Mouse (Mus musculus): ENCODE results near the gene Nhsl2. TPM values are rescaled to one million over a fixed set of nuclear protein-coding genes. Genes with fewer than 3 reads are reported as not detected.

Gene Nhsl2
- polyA plus RNA-seq, 1 experiment from 2014 or later, result 4.9 TPM

DNA sequence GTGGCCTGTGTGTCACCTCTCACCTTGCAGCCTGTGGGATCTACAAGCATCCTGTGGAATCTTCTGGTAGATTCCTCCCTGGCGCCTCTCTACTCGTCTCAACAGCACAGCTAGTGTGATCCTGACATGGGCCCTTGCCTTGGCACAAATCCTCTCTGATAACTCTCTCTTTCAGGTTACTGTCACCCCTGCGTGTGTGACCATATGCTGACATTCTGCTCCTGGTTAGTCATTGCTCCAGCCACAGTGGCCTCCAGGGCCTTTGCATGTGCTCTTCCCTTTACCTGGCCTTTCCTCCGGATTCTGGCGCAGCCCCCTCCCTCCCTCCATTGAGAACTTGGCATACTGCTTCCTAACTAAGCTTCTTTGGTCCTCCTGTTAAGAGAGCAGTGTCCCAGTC is 84.2 kb downstream of the Nhsl2 start:
- Histone ChIP-seq H3K27me3 (replicated peaks; ENCODE audit: control insufficient read depth, insufficient read depth, low read length) (no peaks in the 10 kb centered on the region), H3K4me3 (replicated peaks; ENCODE audit: low read length) (no peak overlapping the region), H3K9me3 (ENCODE audit: control insufficient read depth, low read length) (no peaks in the 10 kb centered on the region), H3K27ac (ENCODE audit: low read length) (no peak overlapping the region), H3K4me1 (replicated peaks; ENCODE audit: control insufficient read depth, insufficient read depth, low read length) (no peaks in the 10 kb centered on the region), H3K4me2 (ENCODE audit: low read length) (no peak overlapping the region), H3K9ac (replicated peaks; ENCODE audit: low read depth, low read length) (no peak overlapping the region), H3K36me3 (ENCODE audit: control insufficient read depth, insufficient read depth) (no peaks in the 10 kb centered on the region)
- WGBS, result 96% methylated on average over 5 of the region's 5 CpGs
- ATAC-seq, result no peak

DNA sequence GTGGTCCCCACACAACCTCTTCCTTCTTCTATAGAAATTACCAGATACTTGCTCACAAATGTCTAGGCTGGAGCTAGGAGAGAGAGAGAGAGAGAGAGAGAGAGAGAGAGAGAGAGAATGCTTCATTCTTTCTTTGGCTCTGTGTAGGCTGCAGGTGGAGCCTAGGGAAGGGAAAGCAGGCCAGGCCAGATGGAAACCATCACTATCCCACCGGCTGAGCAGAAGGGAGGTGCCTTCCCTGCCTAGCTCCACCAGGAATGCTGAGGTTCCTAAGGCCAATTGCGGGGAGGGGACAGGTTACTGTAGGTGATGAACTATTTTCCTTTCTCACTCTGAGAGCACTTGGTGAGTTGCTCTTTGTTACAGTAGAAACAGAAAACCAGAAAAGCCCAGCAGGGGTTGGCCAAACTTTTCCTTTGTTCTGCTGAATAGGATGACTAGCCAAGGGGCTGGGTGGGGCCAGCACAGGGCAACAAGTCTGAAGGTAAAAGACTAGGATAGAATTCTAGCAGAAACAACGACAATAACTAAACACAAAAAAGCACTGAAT is 86.2 kb downstream of the Nhsl2 start:
- Histone ChIP-seq H3K4me1 (replicated peaks; ENCODE audit: control insufficient read depth, insufficient read depth, low read length) (no peaks in the 10 kb centered on the region), H3K4me3 (replicated peaks; ENCODE audit: low read length) (no peak overlapping the region), H3K36me3 (ENCODE audit: control insufficient read depth, insufficient read depth) (no peaks in the 10 kb centered on the region), H3K9ac (replicated peaks; ENCODE audit: low read depth, low read length) (no peak overlapping the region), H3K27ac (ENCODE audit: low read length) (no peak overlapping the region), H3K4me2 (ENCODE audit: low read length) (no peak overlapping the region), H3K27me3 (replicated peaks; ENCODE audit: control insufficient read depth, insufficient read depth, low read length) (no peaks in the 10 kb centered on the region), H3K9me3 (ENCODE audit: control insufficient read depth, low read length) (no peaks in the 10 kb centered on the region)
- 49% methylated on average over 3 of the region's 3 CpGs for WGBS
- no peak for ATAC-seq

DNA sequence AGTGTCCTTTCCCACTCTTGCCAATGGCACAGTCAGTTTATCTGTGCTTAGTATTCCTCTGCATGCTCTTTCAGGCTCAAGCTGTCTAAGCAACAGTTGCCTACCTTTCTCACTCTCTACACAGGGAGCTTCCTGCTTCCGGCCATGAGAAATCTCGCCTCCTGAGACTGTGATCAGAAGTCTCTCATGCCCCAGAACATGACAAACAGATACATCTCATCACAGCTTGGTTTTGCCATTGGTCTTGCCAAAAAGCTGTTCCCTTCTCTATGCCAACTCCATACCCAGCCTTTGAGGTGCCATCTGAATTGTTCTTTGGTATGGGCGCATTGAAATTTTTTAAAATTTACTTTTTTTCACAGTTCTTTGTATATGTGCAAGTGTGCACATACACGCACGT is 90.3 kb downstream of the Nhsl2 start:
- Histone ChIP-seq H3K9ac (replicated peaks; ENCODE audit: low read depth, low read length) (no peak overlapping the region), H3K4me1 (replicated peaks; ENCODE audit: control insufficient read depth, insufficient read depth, low read length) (peaks cover 2% of the 10 kb centered on the region; the same call in 1 of the 2 replicates), H3K4me2 (ENCODE audit: low read length) (no peak overlapping the region), H3K9me3 (ENCODE audit: control insufficient read depth, low read length) (no peaks in the 10 kb centered on the region), H3K27ac (ENCODE audit: low read length) (no peak overlapping the region), H3K27me3 (replicated peaks; ENCODE audit: control insufficient read depth, insufficient read depth, low read length) (no peaks in the 10 kb centered on the region), H3K4me3 (replicated peaks; ENCODE audit: low read length) (no peak overlapping the region), H3K36me3 (ENCODE audit: control insufficient read depth, insufficient read depth) (no peaks in the 10 kb centered on the region)
- 91% methylated on average over 5 of the region's 5 CpGs for WGBS
- no peak for ATAC-seq

DNA sequence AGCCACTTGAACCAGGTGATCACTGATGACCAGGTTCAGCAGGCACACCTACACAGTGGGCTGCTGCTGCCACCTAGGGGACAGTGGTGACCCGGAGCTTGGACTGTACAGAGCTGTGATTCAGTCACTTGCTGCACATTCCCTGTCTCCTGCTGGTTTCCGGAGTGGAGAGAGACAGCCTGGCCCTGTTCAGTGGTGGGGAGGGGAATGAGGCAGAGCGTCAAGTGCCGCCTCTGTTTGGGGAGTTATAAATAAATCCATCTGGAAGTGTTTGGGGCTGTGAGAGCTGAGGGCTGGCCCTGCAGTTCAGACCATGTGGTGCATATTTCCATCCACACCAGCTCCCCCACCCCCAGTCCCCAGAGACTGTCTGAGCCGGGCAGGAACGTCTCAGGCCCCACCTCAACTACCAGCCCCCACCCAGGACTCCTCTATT is 93.3 kb downstream of the Nhsl2 start:
- no peaks in the 10 kb centered on the region for H3K36me3 ChIP-seq (ENCODE audit: control insufficient read depth, insufficient read depth)
- H3K27ac ChIP-seq (ENCODE audit: low read length), result no peak overlapping the region
- H3K4me1 ChIP-seq (replicated peaks; ENCODE audit: control insufficient read depth, insufficient read depth, low read length), result peaks cover 2% of the 10 kb centered on the region; the same call in 1 of the 2 replicates
- H3K9ac ChIP-seq (replicated peaks; ENCODE audit: low read depth, low read length), result no peak overlapping the region
- H3K9me3 ChIP-seq (ENCODE audit: control insufficient read depth, low read length), result no peaks in the 10 kb centered on the region
- WGBS, result 17% methylated on average over 6 of the region's 6 CpGs
- no peak overlapping the region for H3K4me2 ChIP-seq (ENCODE audit: low read length)
- no peaks in the 10 kb centered on the region for H3K27me3 ChIP-seq (replicated peaks; ENCODE audit: control insufficient read depth, insufficient read depth, low read length)
- no peak overlapping the region for H3K4me3 ChIP-seq (replicated peaks; ENCODE audit: low read length)
- peak; percentile 90 for ATAC-seq

DNA sequence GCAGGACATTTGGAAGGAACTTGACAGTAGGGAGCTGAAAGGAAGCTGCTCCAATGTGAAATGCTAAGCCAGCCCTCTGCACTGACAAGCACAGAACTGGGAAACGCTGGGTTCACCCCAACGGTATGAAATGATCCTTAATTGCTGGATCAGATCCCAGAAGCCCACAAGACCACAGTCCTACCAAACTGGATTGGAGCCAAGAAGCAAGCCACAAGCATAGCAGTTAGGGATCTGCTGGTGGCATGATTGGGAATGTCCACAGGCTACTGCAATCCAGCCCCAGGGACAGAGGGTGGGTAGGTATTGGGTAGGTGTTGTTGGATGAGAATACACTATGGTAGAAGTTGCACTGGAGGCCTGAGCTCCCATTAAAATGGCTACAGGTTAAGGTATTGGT is 94.6 kb downstream of the Nhsl2 start:
- Histone ChIP-seq H3K4me1 (replicated peaks; ENCODE audit: control insufficient read depth, insufficient read depth, low read length) (peaks cover 2% of the 10 kb centered on the region; the same call in 1 of the 2 replicates), H3K4me2 (ENCODE audit: low read length) (no peak overlapping the region), H3K27me3 (replicated peaks; ENCODE audit: control insufficient read depth, insufficient read depth, low read length) (no peaks in the 10 kb centered on the region; the same call in 1 of the 2 replicates), H3K4me3 (replicated peaks; ENCODE audit: low read length) (no peak overlapping the region), H3K27ac (ENCODE audit: low read length) (no peak overlapping the region), H3K9ac (replicated peaks; ENCODE audit: low read depth, low read length) (no peak overlapping the region), H3K36me3 (ENCODE audit: control insufficient read depth, insufficient read depth) (no peaks in the 10 kb centered on the region), H3K9me3 (ENCODE audit: control insufficient read depth, low read length) (no peaks in the 10 kb centered on the region)
- WGBS, result 37% methylated on average over 2 of the region's 2 CpGs
- ATAC-seq, result no peak

DNA sequence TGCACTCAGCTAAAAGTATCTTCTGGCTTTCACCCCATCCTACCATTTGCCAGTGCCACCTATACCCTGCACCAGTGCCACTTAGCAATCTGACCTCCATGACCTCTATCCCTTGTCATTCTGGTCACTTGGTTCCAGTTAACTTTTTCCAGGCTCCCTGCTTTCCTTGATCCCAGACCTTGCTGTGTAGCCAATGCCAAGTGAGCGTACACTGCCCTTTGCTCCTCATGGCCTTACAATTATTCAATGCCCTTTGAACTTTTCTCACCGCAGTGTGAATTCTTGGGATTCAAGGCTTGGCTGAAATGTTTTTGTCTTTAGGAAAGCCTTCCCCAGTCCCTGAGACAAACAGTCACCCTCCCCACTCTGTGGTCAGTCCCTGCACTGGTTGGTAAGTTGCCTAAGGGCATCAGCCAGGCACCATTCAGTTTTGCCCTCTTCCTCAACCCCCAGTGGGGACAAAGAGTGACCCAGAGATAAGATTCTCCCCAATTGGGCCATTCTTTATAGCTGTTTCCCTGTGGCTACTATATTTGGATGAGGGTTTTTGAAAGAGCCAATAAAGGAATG is 95.7 kb downstream of the Nhsl2 start:
- WGBS, result 90% methylated on average over 2 of the region's 2 CpGs
- ATAC-seq, result no peak
- H3K9me3 ChIP-seq (ENCODE audit: control insufficient read depth, low read length), result no peaks in the 10 kb centered on the region

DNA sequence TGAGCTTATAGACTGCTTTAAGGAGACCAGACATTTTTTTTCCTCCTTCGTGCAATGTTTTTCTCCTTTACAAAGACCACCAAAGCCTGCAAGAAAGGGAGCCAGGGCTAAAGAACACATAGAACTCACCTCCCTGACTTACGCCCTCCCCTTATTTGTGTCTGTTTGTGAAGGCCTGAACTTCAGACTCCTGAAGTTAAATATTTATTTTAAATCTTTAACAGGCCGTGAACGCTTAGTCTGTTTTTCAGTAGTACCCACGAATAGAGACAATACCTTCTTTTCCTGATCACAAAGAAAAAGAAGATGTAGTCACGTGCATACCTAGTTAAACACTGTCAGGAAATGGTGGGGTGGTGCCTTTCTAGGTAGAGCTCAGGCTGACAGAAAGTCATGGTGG is 103.3 kb downstream of the Nhsl2 start:
- Histone ChIP-seq H3K27me3 (replicated peaks; ENCODE audit: control insufficient read depth, insufficient read depth, low read length) (peaks cover 8% of the 10 kb centered on the region; the same call in 1 of the 2 replicates), H3K4me2 (ENCODE audit: low read length) (no peak overlapping the region), H3K4me1 (replicated peaks; ENCODE audit: control insufficient read depth, insufficient read depth, low read length) (0 out of 2 replicates have a peak, but pooled peaks cover 3% of the 10 kb centered on the region), H3K4me3 (replicated peaks; ENCODE audit: low read length) (no peak overlapping the region), H3K36me3 (ENCODE audit: control insufficient read depth, insufficient read depth) (no peaks in the 10 kb centered on the region), H3K9me3 (ENCODE audit: control insufficient read depth, low read length) (no peaks in the 10 kb centered on the region), H3K9ac (replicated peaks; ENCODE audit: low read depth, low read length) (no peak overlapping the region), H3K27ac (ENCODE audit: low read length) (no peak overlapping the region)
- ATAC-seq, result no peak
- WGBS, result 75% methylated on average over 6 of the region's 6 CpGs

More for the DNA sequence above, 95.7 kb downstream of the Nhsl2 start:
- Histone ChIP-seq H3K4me2 (ENCODE audit: low read length) (no peak overlapping the region), H3K4me1 (replicated peaks; ENCODE audit: control insufficient read depth, insufficient read depth, low read length) (peaks cover 2% of the 10 kb centered on the region; the same call in 1 of the 2 replicates), H3K36me3 (ENCODE audit: control insufficient read depth, insufficient read depth) (no peaks in the 10 kb centered on the region), H3K9ac (replicated peaks; ENCODE audit: low read depth, low read length) (no peak overlapping the region), H3K27me3 (replicated peaks; ENCODE audit: control insufficient read depth, insufficient read depth, low read length) (no peaks in the 10 kb centered on the region; the same call in 1 of the 2 replicates), H3K27ac (ENCODE audit: low read length) (no peak overlapping the region), H3K4me3 (replicated peaks; ENCODE audit: low read length) (no peak overlapping the region)

DNA sequence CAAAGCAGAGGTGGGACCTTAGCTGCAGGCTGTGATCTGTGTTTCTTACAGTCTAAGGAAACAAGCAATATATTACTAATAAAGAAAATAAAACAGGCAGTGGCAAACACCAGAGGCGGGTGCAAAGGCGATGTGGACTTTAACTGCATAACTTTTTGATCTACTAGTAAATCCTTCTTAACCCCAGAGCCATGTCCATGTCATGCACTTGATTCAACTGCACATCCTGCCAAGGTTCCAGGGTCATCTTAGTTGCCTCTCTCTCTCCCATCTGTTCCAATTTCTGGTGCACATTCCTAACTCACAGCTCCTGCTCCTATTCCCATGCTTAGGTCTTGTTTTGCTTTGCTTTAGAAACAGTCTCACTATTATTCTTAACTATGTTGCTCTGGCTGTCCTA is 104.1 kb downstream of the Nhsl2 start:
- ATAC-seq, result no peak
- Histone ChIP-seq H3K36me3 (ENCODE audit: control insufficient read depth, insufficient read depth) (no peaks in the 10 kb centered on the region), H3K4me3 (replicated peaks; ENCODE audit: low read length) (no peak overlapping the region), H3K4me2 (ENCODE audit: low read length) (no peak overlapping the region), H3K9me3 (ENCODE audit: control insufficient read depth, low read length) (no peaks in the 10 kb centered on the region), H3K4me1 (replicated peaks; ENCODE audit: control insufficient read depth, insufficient read depth, low read length) (0 out of 2 replicates have a peak, but pooled peaks cover 3% of the 10 kb centered on the region), H3K27me3 (replicated peaks; ENCODE audit: control insufficient read depth, insufficient read depth, low read length) (peaks cover 8% of the 10 kb centered on the region; the same call in 1 of the 2 replicates), H3K27ac (ENCODE audit: low read length) (no peak overlapping the region), H3K9ac (replicated peaks; ENCODE audit: low read depth, low read length) (no peak overlapping the region)
- 98% methylated on average over 2 of the region's 2 CpGs for WGBS

DNA sequence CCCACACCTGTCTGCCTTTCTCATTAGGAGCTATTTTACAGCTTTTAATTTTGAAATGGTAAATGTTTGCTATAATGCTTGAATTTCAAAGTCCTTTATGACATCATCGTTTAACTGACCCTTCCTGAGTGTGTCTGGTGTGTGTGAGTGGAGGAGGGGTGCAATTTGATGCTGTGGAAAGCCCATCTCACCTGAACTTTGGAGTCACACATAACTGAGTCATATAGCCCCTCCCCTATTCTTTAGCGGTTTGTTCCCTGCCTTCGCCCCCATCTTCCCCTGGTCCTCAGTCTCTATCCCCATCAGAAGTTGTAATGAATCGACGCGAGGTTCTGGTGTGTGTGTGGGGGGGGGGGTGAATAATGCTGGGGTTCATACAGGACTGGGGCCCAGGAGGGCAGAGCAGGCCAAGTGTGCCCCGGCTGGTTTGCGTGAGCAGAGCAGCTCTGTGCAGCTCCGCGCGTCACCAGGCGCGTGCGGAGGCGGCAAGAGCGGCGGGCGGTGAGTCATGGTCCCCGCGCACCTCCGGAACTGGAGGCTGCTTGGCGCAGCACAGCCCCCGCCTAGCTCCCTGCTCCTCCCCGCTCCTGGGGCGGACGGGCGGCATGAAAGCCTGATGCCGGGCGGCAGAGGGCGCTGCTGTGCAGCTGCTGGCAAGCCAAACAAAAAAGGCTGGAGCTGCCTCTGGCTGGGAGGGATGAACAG is 104.8 kb downstream of the Nhsl2 start:
- Histone ChIP-seq H3K36me3 (ENCODE audit: control insufficient read depth, insufficient read depth) (no peaks in the 10 kb centered on the region), H3K4me3 (replicated peaks; ENCODE audit: low read length) (peak overlapping the region; percentile 32), H3K9ac (replicated peaks; ENCODE audit: low read depth, low read length) (peak overlapping the region; percentile 49), H3K4me2 (ENCODE audit: low read length) (peak overlapping the region; percentile 50), H3K4me1 (replicated peaks; ENCODE audit: control insufficient read depth, insufficient read depth, low read length) (0 out of 2 replicates have a peak, but pooled peaks cover 3% of the 10 kb centered on the region), H3K9me3 (ENCODE audit: control insufficient read depth, low read length) (no peaks in the 10 kb centered on the region), H3K27ac (ENCODE audit: low read length) (no peak overlapping the region; the same call in 1 of the 2 replicates), H3K27me3 (replicated peaks; ENCODE audit: control insufficient read depth, insufficient read depth, low read length) (peaks cover 8% of the 10 kb centered on the region; the same call in 1 of the 2 replicates)
- WGBS, result 21% methylated on average over 30 of the region's 30 CpGs
- peak; percentile 99 for ATAC-seq

All from forebrain, embryonic 16.5 days (tissue).